Mouse (Mus musculus) testis, postnatal 10 days (tissue): ENCODE measurements around the gene Gm20822.
"Not testable (repeated sequence)": the region's sequence is repeated elsewhere in the genome, so short reads cannot be mapped to it uniquely, and the experiment has no call there.

ENCODE experiments used
- DNase-seq: peaks from one replicate; pipeline ENCODE4 v3.0.0; 2021; ENCODE audit warnings: low spot score

Gm20822 gene

GRCm38 (mm10) chrY:15884671-15885070 is at the start of gene Gm20822:
TSS of gene Gm20822 (minus strand) at chrY:15884771.
- DNase-seq = not testable (repeated sequence)
